Mouse (Mus musculus) testis, adult 2 months (tissue): ENCODE data around the gene Clec4f.

Experiments used
- CTCF ChIP-seq: fragments of 200-500 bp; IDR thresholded peaks from 2 replicates; pipeline ENCODE4 v1.5.1; 2012; ENCODE audit warnings: low read depth, mild to moderate bottlenecking, inconsistent platforms, low read length, moderate library complexity; ENCODE audit not compliant: control insufficient read depth, insufficient read depth, insufficient replicate concordance
- POLR2A ChIP-seq: fragments of 200-500 bp; IDR thresholded peaks from 2 replicates; pipeline ENCODE4 v1.6.1; 2012; ENCODE audit warnings: low read depth, mild to moderate bottlenecking, inconsistent platforms, low read length, moderate library complexity; ENCODE audit not compliant: control insufficient read depth

DNA sequence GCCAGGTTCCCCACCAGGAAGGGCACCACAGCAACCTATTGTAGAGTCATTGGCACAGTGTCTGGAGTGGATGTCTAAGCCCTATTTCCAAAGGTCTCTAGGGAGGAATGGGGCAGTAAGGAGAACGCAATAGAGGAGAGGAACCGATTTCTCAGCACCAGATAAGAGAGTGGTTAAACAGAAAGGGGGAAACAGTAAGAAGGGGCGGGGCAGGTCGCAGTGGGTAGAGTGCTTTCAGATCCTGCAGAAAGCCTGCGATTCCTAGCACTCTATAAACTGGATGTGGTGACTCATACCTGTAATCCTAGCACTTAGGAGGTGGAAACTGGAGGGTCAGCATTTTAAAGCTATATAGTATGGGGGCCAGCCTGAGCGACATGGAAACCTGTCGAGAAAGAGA, 40.7 kb upstream of the Clec4f start:
- TF ChIP-seq CTCF (no peak), POLR2A (no peak)
